Mouse (Mus musculus): ENCODE data around the gene Hesx1. TPM values are rescaled to one million over a fixed set of nuclear protein-coding genes. Genes with fewer than 3 reads are reported as not detected.

Gene Hesx1
- total and polyA plus RNA-seq, 3 experiments = not detected

GRCm38 (mm10) chr14:26981021-26981420, 13.2 kb upstream of the Hesx1 start:
- DNase-seq (ENCODE audit: low spot score) = no peak
- Histone ChIP-seq H3K4me1 (ENCODE audit: insufficient read depth, low read depth, low read length) (no peaks in the 10 kb centered on the region), H3K36me3 (replicated peaks) (no peaks in the 10 kb centered on the region), H3K9me3 (replicated peaks) (no peaks in the 10 kb centered on the region), H3K4me3 (ENCODE audit: low read depth, low read length) (no peak overlapping the region), H3K27me3 (ENCODE audit: insufficient read depth, low read length) (peaks cover 24% of the 10 kb centered on the region)
- ATAC-seq (ENCODE audit: extremely low read depth, insufficient number of reproducible peaks, low FRiP score, poor library complexity, severe bottlenecking) = no peak
- no peak for TF ChIP-seq TAL1 (conservative IDR thresholded peaks at IDR 0.05; ENCODE audit: low read depth, low read length)
- no peak for TF ChIP-seq GATA2 (IDR thresholded peaks at IDR 0.05; ENCODE audit: borderline replicate concordance, low read depth, low read length)
- no peak for TF ChIP-seq POLR2AphosphoS5 (IDR thresholded peaks at IDR 0.05; ENCODE audit: insufficient replicate concordance, low read depth, low read length)
- no peak for TF ChIP-seq GATA1 (IDR thresholded peaks at IDR 0.05; ENCODE audit: borderline replicate concordance, low read length)
- TF ChIP-seq CTCF (IDR thresholded peaks at IDR 0.05; ENCODE audit: low read depth, low read length) = no peak

DNA sequence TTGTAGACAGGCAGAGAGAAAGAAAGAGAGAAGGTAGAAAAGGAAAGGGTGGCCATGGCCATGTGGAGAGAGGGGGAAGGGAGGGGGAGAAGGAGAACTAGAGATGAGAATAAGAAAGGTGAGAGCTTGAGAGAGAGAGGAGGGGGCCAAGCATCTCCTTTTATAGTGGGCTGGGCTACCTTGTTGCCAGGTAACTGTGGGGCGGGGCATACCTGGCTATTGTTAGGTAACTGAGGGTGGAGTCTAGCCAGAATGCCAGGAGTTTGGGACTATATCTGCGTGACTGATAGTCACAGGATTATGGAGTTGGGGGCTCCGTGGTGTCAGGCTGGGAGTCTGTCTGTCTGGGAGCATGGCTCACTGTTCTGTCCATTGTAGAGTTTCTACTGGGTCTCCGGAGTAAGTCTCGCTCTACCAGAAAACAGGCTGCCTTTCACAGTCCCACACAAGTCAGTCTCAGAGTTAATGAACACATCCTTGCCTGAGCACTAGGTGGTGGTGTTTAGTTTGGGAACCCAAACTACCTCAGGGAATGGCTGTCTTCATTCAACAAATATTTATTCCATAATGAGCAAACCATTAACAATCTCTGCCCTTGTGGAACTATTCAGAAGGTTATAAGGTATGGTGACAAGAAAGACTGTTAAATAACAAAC, 12.6 kb upstream of the Hesx1 start:
- no peaks in the 10 kb centered on the region for H3K4me1 ChIP-seq (ENCODE audit: insufficient read depth, low read depth, low read length)
- no peak for TF ChIP-seq TAL1 (conservative IDR thresholded peaks at IDR 0.05; ENCODE audit: low read depth, low read length)
- no peak for TF ChIP-seq GATA2 (IDR thresholded peaks at IDR 0.05; ENCODE audit: borderline replicate concordance, low read depth, low read length)
- no peak for TF ChIP-seq GATA1 (IDR thresholded peaks at IDR 0.05; ENCODE audit: borderline replicate concordance, low read length)
- TF ChIP-seq CTCF (IDR thresholded peaks at IDR 0.05; ENCODE audit: low read depth, low read length) = no peak
- TF ChIP-seq POLR2AphosphoS5 (IDR thresholded peaks at IDR 0.05; ENCODE audit: insufficient replicate concordance, low read depth, low read length) = no peak

DNA sequence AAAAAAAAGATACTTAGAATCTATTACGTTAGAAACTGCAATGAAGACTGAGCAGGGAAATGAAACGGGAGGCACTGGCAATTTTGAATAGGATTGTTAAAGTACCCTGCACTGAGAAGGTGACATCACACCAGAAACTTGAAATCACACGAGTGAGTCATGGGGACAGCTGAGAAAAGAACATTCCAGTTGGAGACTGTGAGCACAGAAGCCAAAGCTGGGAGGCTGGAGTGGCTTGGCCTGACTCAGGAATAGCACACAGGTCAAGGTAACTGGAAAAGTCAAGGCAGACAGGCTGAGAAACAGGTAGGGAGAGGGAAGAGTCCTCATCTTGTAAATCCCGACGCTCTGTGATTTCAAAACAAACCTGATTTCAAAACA, 12.1 kb upstream of the Hesx1 start:
- DNase-seq (ENCODE audit: low spot score) = no peak
- no peak for TF ChIP-seq GATA2 (IDR thresholded peaks at IDR 0.05; ENCODE audit: borderline replicate concordance, low read depth, low read length)
- no peak for TF ChIP-seq GATA1 (IDR thresholded peaks at IDR 0.05; ENCODE audit: borderline replicate concordance, low read length)
- Histone ChIP-seq H3K36me3 (replicated peaks) (no peaks in the 10 kb centered on the region), H3K4me1 (ENCODE audit: insufficient read depth, low read depth, low read length) (no peaks in the 10 kb centered on the region), H3K4me3 (ENCODE audit: low read depth, low read length) (no peak overlapping the region), H3K27me3 (ENCODE audit: insufficient read depth, low read length) (peaks cover 19% of the 10 kb centered on the region), H3K9me3 (replicated peaks) (no peaks in the 10 kb centered on the region)
- no peak for ATAC-seq (ENCODE audit: extremely low read depth, insufficient number of reproducible peaks, low FRiP score, poor library complexity, severe bottlenecking)

More for the DNA sequence above, 12.6 kb upstream of the Hesx1 start:
- ATAC-seq (ENCODE audit: extremely low read depth, insufficient number of reproducible peaks, low FRiP score, poor library complexity, severe bottlenecking) (no peak), DNase-seq (ENCODE audit: low spot score) (no peak)
- Histone ChIP-seq H3K36me3 (replicated peaks) (no peaks in the 10 kb centered on the region), H3K4me3 (ENCODE audit: low read depth, low read length) (no peak overlapping the region), H3K27me3 (ENCODE audit: insufficient read depth, low read length) (peaks cover 24% of the 10 kb centered on the region), H3K9me3 (replicated peaks) (no peaks in the 10 kb centered on the region)

- no peaks in the 10 kb centered on the region for H3K36me3 ChIP-seq (replicated peaks)
- H3K4me1 ChIP-seq (ENCODE audit: insufficient read depth, low read depth, low read length) = no peaks in the 10 kb centered on the region
- ATAC-seq (ENCODE audit: extremely low read depth, insufficient number of reproducible peaks, low FRiP score, poor library complexity, severe bottlenecking) = no peak
- H3K4me3 ChIP-seq (ENCODE audit: low read depth, low read length) = no peak overlapping the region
- no peaks in the 10 kb centered on the region for H3K9me3 ChIP-seq (replicated peaks)
- no peak for DNase-seq (ENCODE audit: low spot score)
- TF ChIP-seq CTCF (IDR thresholded peaks at IDR 0.05; ENCODE audit: low read depth, low read length) = 0 out of 2 replicates have a peak, but pooled peaks have one; percentile 16
- no peak for TF ChIP-seq GATA1 (IDR thresholded peaks at IDR 0.05; ENCODE audit: borderline replicate concordance, low read length)
- TF ChIP-seq TAL1 (conservative IDR thresholded peaks at IDR 0.05; ENCODE audit: low read depth, low read length) = no peak
- TF ChIP-seq POLR2AphosphoS5 (IDR thresholded peaks at IDR 0.05; ENCODE audit: insufficient replicate concordance, low read depth, low read length) = no peak
- no peaks in the 10 kb centered on the region; the same call in 1 of the 2 replicates for H3K27me3 ChIP-seq (ENCODE audit: insufficient read depth, low read length)
These were observed 5.5 kb upstream of the Hesx1 start for GRCm38 (mm10) chr14:26988694-26989093.

GRCm38 (mm10) chr14:26991622-26992021, 2.6 kb upstream of the Hesx1 start:
- Histone ChIP-seq H3K36me3 (replicated peaks) (no peaks in the 10 kb centered on the region), H3K9me3 (replicated peaks) (no peaks in the 10 kb centered on the region), H3K27me3 (ENCODE audit: insufficient read depth, low read length) (peaks cover 4% of the 10 kb centered on the region), H3K4me3 (ENCODE audit: low read depth, low read length) (no peak overlapping the region), H3K4me1 (ENCODE audit: insufficient read depth, low read depth, low read length) (0 out of 2 replicates have a peak, but pooled peaks cover 3% of the 10 kb centered on the region)
- DNase-seq (ENCODE audit: low spot score) (no peak), ATAC-seq (ENCODE audit: extremely low read depth, insufficient number of reproducible peaks, low FRiP score, poor library complexity, severe bottlenecking) (no peak)
- no peak for TF ChIP-seq GATA1 (IDR thresholded peaks at IDR 0.05; ENCODE audit: borderline replicate concordance, low read length)
- no peak for TF ChIP-seq POLR2AphosphoS5 (IDR thresholded peaks at IDR 0.05; ENCODE audit: insufficient replicate concordance, low read depth, low read length)
- TF ChIP-seq TAL1 (conservative IDR thresholded peaks at IDR 0.05; ENCODE audit: low read depth, low read length) = no peak
- no peak for TF ChIP-seq GATA2 (IDR thresholded peaks at IDR 0.05; ENCODE audit: borderline replicate concordance, low read depth, low read length)
- TF ChIP-seq CTCF (IDR thresholded peaks at IDR 0.05; ENCODE audit: low read depth, low read length) = no peak

DNA sequence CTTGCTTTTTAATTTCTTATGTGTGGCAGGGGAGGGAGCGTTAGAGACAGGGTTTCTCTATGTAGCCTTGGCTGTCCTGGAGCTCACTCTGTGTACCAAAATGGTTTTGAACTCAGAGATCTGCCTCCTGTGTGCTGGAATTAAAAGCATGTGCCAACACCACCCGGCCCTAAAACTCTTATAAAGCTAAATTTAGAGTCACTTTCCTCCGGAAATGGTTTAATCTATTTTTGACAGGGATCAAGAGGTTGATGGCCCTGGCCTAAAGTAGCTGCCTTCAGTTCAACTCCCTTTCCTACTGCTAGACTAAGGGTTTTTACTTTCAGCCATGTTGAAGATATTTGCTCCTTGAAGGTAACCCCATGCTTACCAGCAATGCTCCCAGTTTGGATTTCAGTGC, 789 bp upstream of the Hesx1 start:
- no peak overlapping the region for H3K4me3 ChIP-seq (ENCODE audit: low read depth, low read length)
- peaks cover 4% of the 10 kb centered on the region; the same call in 1 of the 2 replicates for H3K27me3 ChIP-seq (ENCODE audit: insufficient read depth, low read length)
- H3K9me3 ChIP-seq (replicated peaks) = no peaks in the 10 kb centered on the region
- H3K4me1 ChIP-seq (ENCODE audit: insufficient read depth, low read depth, low read length) = 0 out of 2 replicates have a peak, but pooled peaks cover 3% of the 10 kb centered on the region
- TF ChIP-seq GATA1 (IDR thresholded peaks at IDR 0.05; ENCODE audit: borderline replicate concordance, low read length) (no peak), GATA2 (IDR thresholded peaks at IDR 0.05; ENCODE audit: borderline replicate concordance, low read depth, low read length) (no peak), CTCF (IDR thresholded peaks at IDR 0.05; ENCODE audit: low read depth, low read length) (no peak), TAL1 (conservative IDR thresholded peaks at IDR 0.05; ENCODE audit: low read depth, low read length) (no peak)
- no peak for DNase-seq (ENCODE audit: low spot score)
- no peaks in the 10 kb centered on the region for H3K36me3 ChIP-seq (replicated peaks)
- ATAC-seq (ENCODE audit: extremely low read depth, insufficient number of reproducible peaks, low FRiP score, poor library complexity, severe bottlenecking) = no peak
